Mouse (Mus musculus): ENCODE measurements at regions not wholly inside any gene's neighbourhood (a gene's known extent, or its start where the extent isn't known, plus 50 kb on each side); places are given as distances from the start of the nearest gene placed in this dataset.

- DNase-seq (ENCODE audit: low read depth, low spot score) = no peak
Observed at GRCm38 (mm10) chr5:73872641-73873421, 195.4 kb downstream of the Usp46 start.

GRCm38 (mm10) chr5:73874770-73875169, 193.5 kb downstream of the Usp46 start:
- DNase-seq (ENCODE audit: low read depth, low spot score) = no peak

- DNase-seq (ENCODE audit: low read depth, low spot score) = peak; percentile 40
Observed at GRCm38 (mm10) chr5:73875847-73876246, 192.4 kb downstream of the Usp46 start.

GRCm38 (mm10) chr5:73880936-73881335, 187.3 kb downstream of the Usp46 start:
- DNase-seq (ENCODE audit: low read depth, low spot score) = peak; percentile 53

- DNase-seq (ENCODE audit: low read depth, low spot score) = peak; percentile 93
Observed at GRCm38 (mm10) chr5:73881941-73882340, 186.3 kb downstream of the Usp46 start.

- DNase-seq (ENCODE audit: low read depth, low spot score) = no peak
Observed at GRCm38 (mm10) chr5:73884998-73885397, 183.2 kb downstream of the Usp46 start.

GRCm38 (mm10) chr5:73885691-73886090, 182.5 kb downstream of the Usp46 start:
- DNase-seq (ENCODE audit: low read depth, low spot score) = no peak

- no peak for DNase-seq (ENCODE audit: low read depth, low spot score)
Observed at GRCm38 (mm10) chr5:73887306-73887958, 180.8 kb downstream of the Usp46 start.

- DNase-seq (ENCODE audit: low read depth, low spot score) = peak; percentile 9
Observed at GRCm38 (mm10) chr5:73888391-73888790, 179.8 kb downstream of the Usp46 start.

GRCm38 (mm10) chr5:73889342-73889741, 178.9 kb downstream of the Usp46 start:
- no peak for DNase-seq (ENCODE audit: low read depth, low spot score)

- no peak for DNase-seq (ENCODE audit: low read depth, low spot score)
Observed at GRCm38 (mm10) chr5:73890942-73891341, 177.3 kb downstream of the Usp46 start.

GRCm38 (mm10) chr5:73891606-73892005, 176.6 kb downstream of the Usp46 start:
- DNase-seq (ENCODE audit: low read depth, low spot score) = no peak

- no peak for DNase-seq (ENCODE audit: low read depth, low spot score)
Observed at GRCm38 (mm10) chr5:73892440-73893225, 175.6 kb downstream of the Usp46 start.

- no peak for DNase-seq (ENCODE audit: low read depth, low spot score)
Observed at GRCm38 (mm10) chr5:73895186-73895585, 173.0 kb downstream of the Usp46 start.

- DNase-seq (ENCODE audit: low read depth, low spot score) = no peak
Observed at GRCm38 (mm10) chr5:73896785-73897184, 171.4 kb downstream of the Usp46 start.

GRCm38 (mm10) chr5:73901651-73902050, 166.6 kb downstream of the Usp46 start:
- no peak for DNase-seq (ENCODE audit: low read depth, low spot score)

GRCm38 (mm10) chr5:73902470-73903218, 165.6 kb downstream of the Usp46 start:
- DNase-seq (ENCODE audit: low read depth, low spot score) = no peak

- DNase-seq (ENCODE audit: low read depth, low spot score) = no peak
Observed at GRCm38 (mm10) chr5:73903219-73903570, 165.0 kb downstream of the Usp46 start.

GRCm38 (mm10) chr5:73904146-73904811, 164.0 kb downstream of the Usp46 start:
- no peak for DNase-seq (ENCODE audit: low read depth, low spot score)

- DNase-seq (ENCODE audit: low read depth, low spot score) = no peak
Observed at GRCm38 (mm10) chr5:73912149-73912548, 156.1 kb downstream of the Usp46 start.

GRCm38 (mm10) chr5:73913116-73913515, 155.1 kb downstream of the Usp46 start:
- peak; percentile 81 for DNase-seq (ENCODE audit: low read depth, low spot score)

Measured in 3T3-L1 (cell line).